Mouse (Mus musculus) stomach, embryonic 15.5 days (tissue): Measurements from ENCODE around the gene Actg1. TPM values are rescaled to one million over a fixed set of nuclear protein-coding genes. Genes with fewer than 3 reads are reported as not detected.

Experiments
- ATAC-seq: fragments of 200-750 bp; cut with Nextera tagmentation; 2 replicates; pipeline ENCODE4 v1.8.0; 2017; ENCODE audit warnings: low read depth, moderate number of reproducible peaks, moderate TSS enrichment; ENCODE audit not compliant: insufficient read depth, low FRiP score
- H3K27ac ChIP-seq: fragments of 300-500 bp; sonication (generic); 2 replicates; pipeline ENCODE4 v1.5.1; 2015; ENCODE audit warnings: mild to moderate bottlenecking, inconsistent platforms
- H3K27me3 ChIP-seq: fragments of 300-500 bp; sonication (generic); replicated peaks from 2 replicates; pipeline ENCODE4 v1.6.1; 2015; ENCODE audit warnings: inconsistent platforms
- H3K36me3 ChIP-seq: fragments of 300-500 bp; sonication (generic); 2 replicates; pipeline ENCODE4 v1.6.1; 2015; ENCODE audit warnings: inconsistent platforms
- H3K4me1 ChIP-seq: fragments of 300-500 bp; sonication (generic); 2 replicates; pipeline ENCODE4 v1.6.1; 2015; ENCODE audit warnings: inconsistent platforms
- H3K4me2 ChIP-seq: fragments of 300-500 bp; sonication (generic); 2 replicates; pipeline ENCODE4 v1.6.1; 2015; ENCODE audit warnings: mild to moderate bottlenecking, inconsistent platforms
- H3K4me3 ChIP-seq: fragments of 300-500 bp; sonication (generic); replicated peaks from 2 replicates; pipeline ENCODE4 v1.5.1; 2015; ENCODE audit warnings: inconsistent platforms
- H3K9ac ChIP-seq: fragments of 300-500 bp; sonication (generic); 2 replicates; pipeline ENCODE4 v1.6.1; 2015; ENCODE audit warnings: inconsistent platforms
- H3K9me3 ChIP-seq: fragments of 300-500 bp; sonication (generic); 2 replicates; pipeline ENCODE4 v1.6.1; 2016; ENCODE audit warnings: inconsistent platforms
- WGBS: fragments of 180-500 bp; shearing (Covaris S2); methylation state at CpG from one replicate; pipeline ENCODE4 v1.1.7; 2015; 5-methylcytosine and 5-hydroxymethylcytosine counted together
- polyA plus RNA-seq: library from polyadenylated mRNA; unstranded; fragments of >200 nt; fragmentation: Nextera tagmentation; extraction: Ambion mirVana; gene quantifications from 2 replicates; pipeline ENCODE4 v1.2.1, GENCODE M21; 2015

The Actg1 gene
- polyA plus RNA-seq, 1 experiment from 2014 or later: 2,501 TPM

GRCm38 (mm10) chr11:120341661-120342060, 6.7 kb downstream of the Actg1 start:
- Histone ChIP-seq H3K27ac (no peak overlapping the region), H3K9me3 (no peaks in the 10 kb centered on the region), H3K9ac (no peak overlapping the region), H3K4me2 (no peak overlapping the region), H3K4me3 (no peak overlapping the region), H3K27me3 (no peaks in the 10 kb centered on the region), H3K36me3 (peaks cover 6% of the 10 kb centered on the region), H3K4me1 (peaks cover 6% of the 10 kb centered on the region)
- ATAC-seq: no peak
- WGBS: 89% methylated on average over 4 of the region's 4 CpGs

DNA sequence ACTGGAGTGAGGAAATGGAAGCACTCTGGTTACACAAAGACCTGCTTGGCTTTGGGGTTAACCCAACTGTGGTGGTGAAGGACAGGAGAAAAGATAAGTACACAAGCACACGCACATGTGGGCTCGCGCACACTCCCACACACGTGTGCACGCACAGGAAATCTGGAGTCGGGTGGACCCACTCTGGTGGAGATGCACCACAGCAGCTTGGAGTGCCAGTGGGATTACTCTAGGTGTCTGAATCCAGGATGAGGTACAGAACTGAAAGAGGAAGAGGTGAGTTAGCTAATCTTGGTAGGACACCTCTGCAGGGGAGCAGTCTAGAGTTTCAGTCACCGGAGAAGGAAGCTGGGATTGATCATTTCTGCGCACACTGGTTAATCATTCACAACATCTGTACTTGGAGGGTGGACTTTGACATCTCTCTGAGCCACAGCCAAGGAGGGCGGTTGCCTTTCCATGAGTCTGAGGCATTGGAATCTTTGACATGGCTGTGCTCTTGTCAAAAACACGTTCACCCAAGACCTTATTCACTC, 8.3 kb downstream of the Actg1 start:
- Histone ChIP-seq H3K9ac (no peak overlapping the region), H3K4me2 (peak overlapping the region; percentile 14; the same call in 1 of the 2 replicates)
- peak; percentile 71 for ATAC-seq

DNA sequence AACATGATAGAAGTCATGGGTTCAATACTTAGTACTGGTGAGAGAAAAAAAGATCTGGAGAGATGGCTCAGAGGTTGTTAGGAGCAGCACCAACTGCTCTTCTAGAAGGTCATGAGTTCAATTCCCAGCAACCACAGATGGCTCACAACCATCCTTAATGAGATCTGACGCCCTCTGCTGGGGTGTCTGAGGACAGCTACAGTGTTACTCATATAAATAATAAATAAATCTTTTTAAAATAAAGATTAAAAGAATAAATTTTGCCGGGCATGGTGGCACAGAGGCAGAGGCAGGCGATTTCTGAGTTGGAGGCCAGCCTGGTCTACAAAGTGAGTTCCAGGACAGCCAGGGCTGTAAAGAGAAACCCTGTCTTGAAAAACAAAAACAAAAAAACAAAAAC, 9.6 kb downstream of the Actg1 start:
- no peak for ATAC-seq
- Histone ChIP-seq H3K4me1 (no peaks in the 10 kb centered on the region), H3K36me3 (no peaks in the 10 kb centered on the region), H3K27ac (no peak overlapping the region), H3K4me2 (no peak overlapping the region), H3K4me3 (no peak overlapping the region), H3K9me3 (no peaks in the 10 kb centered on the region), H3K9ac (no peak overlapping the region), H3K27me3 (no peaks in the 10 kb centered on the region)
- 72% methylated on average over 3 of the region's 3 CpGs for WGBS

More for the DNA sequence above, 8.3 kb downstream of the Actg1 start:
- H3K4me3 ChIP-seq: no peak overlapping the region; the same call in 1 of the 2 replicates
- H3K27me3 ChIP-seq: no peaks in the 10 kb centered on the region
- H3K27ac ChIP-seq: peak overlapping the region; percentile 69
- WGBS: 62% methylated on average over 10 of the region's 10 CpGs
- peaks cover 2% of the 10 kb centered on the region for H3K4me1 ChIP-seq
- H3K9me3 ChIP-seq: no peaks in the 10 kb centered on the region
- H3K36me3 ChIP-seq: peaks cover 1% of the 10 kb centered on the region

GRCm38 (mm10) chr11:120337447-120337846, 10.9 kb downstream of the Actg1 start:
- 50% methylated on average over 2 of the region's 2 CpGs for WGBS
- no peak overlapping the region for H3K4me3 ChIP-seq
- H3K27ac ChIP-seq: no peak overlapping the region
- H3K4me2 ChIP-seq: no peak overlapping the region
- no peaks in the 10 kb centered on the region for H3K4me1 ChIP-seq
- ATAC-seq: no peak
- no peaks in the 10 kb centered on the region for H3K27me3 ChIP-seq
- no peak overlapping the region for H3K9ac ChIP-seq
- H3K36me3 ChIP-seq: no peaks in the 10 kb centered on the region
- H3K9me3 ChIP-seq: no peaks in the 10 kb centered on the region

DNA sequence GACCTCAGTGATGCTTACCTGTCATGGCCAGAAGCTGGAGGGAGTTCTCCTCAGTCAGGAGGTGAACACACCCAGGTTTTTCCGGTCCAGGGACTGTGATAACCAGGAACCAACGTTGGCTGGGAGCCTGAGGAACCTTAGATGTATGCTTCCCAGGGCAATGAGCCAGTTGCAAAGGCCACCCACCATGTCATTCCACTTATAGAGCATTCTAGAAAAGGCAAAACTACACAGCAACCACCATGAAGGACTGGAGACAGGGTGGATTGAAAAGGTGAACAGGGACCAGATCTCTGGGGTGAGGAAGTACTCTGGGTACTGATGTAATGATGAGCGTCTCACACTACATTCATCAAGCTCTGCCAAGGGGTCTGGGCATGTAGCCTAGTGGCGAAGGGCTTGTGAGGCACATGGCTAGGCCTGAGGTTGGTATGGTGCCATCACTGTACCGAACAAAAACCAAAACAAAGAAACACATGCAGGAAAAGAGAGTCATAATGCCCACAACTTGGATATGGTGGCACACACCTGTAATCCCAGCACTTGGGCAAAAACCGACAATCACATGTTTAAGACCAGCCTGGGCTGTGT, 12.8 kb downstream of the Actg1 start:
- H3K36me3 ChIP-seq: no peaks in the 10 kb centered on the region
- ATAC-seq: no peak
- no peaks in the 10 kb centered on the region for H3K9me3 ChIP-seq
- no peak overlapping the region for H3K27ac ChIP-seq
- no peaks in the 10 kb centered on the region for H3K4me1 ChIP-seq
- WGBS: 76% methylated on average over 6 of the region's 6 CpGs
- no peak overlapping the region for H3K4me2 ChIP-seq
- H3K4me3 ChIP-seq: no peak overlapping the region
- no peak overlapping the region for H3K9ac ChIP-seq
- no peaks in the 10 kb centered on the region for H3K27me3 ChIP-seq

GRCm38 (mm10) chr11:120320156-120320555, 28.2 kb downstream of the Actg1 start:
- H3K27ac ChIP-seq: no peak overlapping the region
- no peaks in the 10 kb centered on the region for H3K36me3 ChIP-seq
- H3K4me1 ChIP-seq: peaks cover 12% of the 10 kb centered on the region
- H3K9me3 ChIP-seq: no peaks in the 10 kb centered on the region
- H3K4me3 ChIP-seq: no peak overlapping the region
- ATAC-seq: no peak
- WGBS: 94% methylated on average over 10 of the region's 10 CpGs
- no peak overlapping the region for H3K9ac ChIP-seq
- no peak overlapping the region for H3K4me2 ChIP-seq
- no peaks in the 10 kb centered on the region for H3K27me3 ChIP-seq

GRCm38 (mm10) chr11:120319310-120319709, 29.0 kb downstream of the Actg1 start:
- no peak for ATAC-seq
- no peak overlapping the region for H3K9ac ChIP-seq
- H3K4me2 ChIP-seq: no peak overlapping the region
- no peak overlapping the region for H3K4me3 ChIP-seq
- no peaks in the 10 kb centered on the region for H3K9me3 ChIP-seq
- H3K4me1 ChIP-seq: peaks cover 18% of the 10 kb centered on the region
- WGBS: 85% methylated on average over 5 of the region's 5 CpGs
- no peak overlapping the region for H3K27ac ChIP-seq
- H3K36me3 ChIP-seq: no peaks in the 10 kb centered on the region
- no peaks in the 10 kb centered on the region for H3K27me3 ChIP-seq

DNA sequence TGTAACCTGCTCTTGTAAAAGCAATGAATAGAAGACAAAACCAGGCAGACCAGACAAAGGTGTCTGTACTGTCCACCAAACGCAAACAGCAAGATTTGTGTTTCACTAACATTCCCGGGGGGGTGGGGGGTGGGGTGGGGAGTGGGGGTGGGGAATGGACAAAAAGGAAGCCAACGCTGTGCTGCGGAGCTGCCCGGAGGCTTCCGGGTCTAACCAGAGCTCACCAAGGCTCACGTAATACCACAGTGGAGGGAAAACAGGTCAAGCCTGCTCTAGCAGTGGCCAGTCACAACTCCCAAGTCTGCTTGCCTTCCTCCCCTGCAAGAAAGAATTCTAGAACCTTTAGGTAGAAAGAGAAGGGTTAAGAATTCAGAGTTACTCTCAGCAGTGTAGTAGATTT, 30.9 kb downstream of the Actg1 start:
- Histone ChIP-seq H3K27me3 (no peaks in the 10 kb centered on the region), H3K27ac (peak overlapping the region; percentile 99), H3K9ac (no peak overlapping the region), H3K4me1 (peaks cover 21% of the 10 kb centered on the region), H3K36me3 (no peaks in the 10 kb centered on the region), H3K9me3 (no peaks in the 10 kb centered on the region), H3K4me2 (peak overlapping the region; percentile 80), H3K4me3 (no peak overlapping the region)
- 56% methylated on average over 7 of the region's 7 CpGs for WGBS
- ATAC-seq: no peak

DNA sequence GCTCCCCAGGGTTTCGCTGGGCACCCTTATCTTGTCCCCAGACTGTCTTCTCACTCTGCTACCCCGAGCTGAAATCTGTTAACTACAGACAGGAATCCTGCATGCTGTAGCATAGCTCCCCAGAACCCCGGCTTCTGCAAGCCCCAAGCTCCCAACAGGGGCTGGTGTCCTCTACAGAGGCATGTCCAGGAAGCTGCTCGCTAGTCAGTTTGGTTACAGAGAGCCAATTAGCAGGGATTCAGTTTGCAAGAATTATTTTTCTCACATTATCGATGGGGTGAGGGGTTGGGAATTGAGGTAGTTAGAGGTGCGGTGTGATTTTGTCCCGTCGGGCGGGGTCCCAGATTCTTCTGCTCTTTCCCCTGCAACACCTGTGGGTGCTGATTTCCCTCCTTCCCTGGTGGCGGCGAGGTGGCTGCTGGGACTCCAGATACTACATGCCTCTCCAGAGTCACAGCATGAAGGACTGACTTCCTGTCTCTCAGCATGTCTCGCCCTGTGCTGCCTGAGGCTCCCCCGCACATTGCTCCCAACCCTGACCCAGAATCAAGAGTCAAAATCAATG, 31.6 kb downstream of the Actg1 start:
- peak overlapping the region; percentile 80 for H3K4me2 ChIP-seq
- peak overlapping the region; percentile 51 for H3K4me3 ChIP-seq
- ATAC-seq: peak; percentile 23; the same call in 1 of the 2 replicates
- H3K27me3 ChIP-seq: no peaks in the 10 kb centered on the region
- H3K9me3 ChIP-seq: no peaks in the 10 kb centered on the region
- peak overlapping the region; percentile 99 for H3K27ac ChIP-seq
- H3K36me3 ChIP-seq: no peaks in the 10 kb centered on the region
- peak overlapping the region; percentile 79 for H3K9ac ChIP-seq
- peaks cover 21% of the 10 kb centered on the region for H3K4me1 ChIP-seq
- 14% methylated on average over 13 of the region's 13 CpGs for WGBS

GRCm38 (mm10) chr11:120315832-120316689, 32.3 kb downstream of the Actg1 start:
- Histone ChIP-seq H3K4me3 (peak overlapping the region; percentile 51), H3K4me2 (peak overlapping the region; percentile 80), H3K36me3 (no peaks in the 10 kb centered on the region), H3K9me3 (no peaks in the 10 kb centered on the region), H3K27me3 (no peaks in the 10 kb centered on the region), H3K27ac (peak overlapping the region; percentile 99), H3K9ac (peak overlapping the region; percentile 79), H3K4me1 (peaks cover 28% of the 10 kb centered on the region)
- 2% methylated on average over 29 of the region's 37 CpGs for WGBS
- peak; percentile 97 for ATAC-seq

- H3K4me3 ChIP-seq: peak overlapping the region; percentile 51
- peak overlapping the region; percentile 99 for H3K27ac ChIP-seq
- H3K27me3 ChIP-seq: no peaks in the 10 kb centered on the region
- H3K36me3 ChIP-seq: no peaks in the 10 kb centered on the region
- 29% methylated on average over 4 of the region's 4 CpGs for WGBS
- peak overlapping the region; percentile 80 for H3K4me2 ChIP-seq
- peak overlapping the region; percentile 22; the same call in 1 of the 2 replicates for H3K9ac ChIP-seq
- H3K4me1 ChIP-seq: peaks cover 31% of the 10 kb centered on the region
- no peaks in the 10 kb centered on the region for H3K9me3 ChIP-seq
- no peak for ATAC-seq
These were observed 33.0 kb downstream of the Actg1 start for GRCm38 (mm10) chr11:120315416-120315761.
